Mouse (Mus musculus) A20 (cell line): Measurements from ENCODE around the gene Vma21-ps.
A peak's percentile ranks its signal among the peaks of the same experiment; 100 is the strongest.
"Not testable (repeated sequence)": the region's sequence is repeated elsewhere in the genome, so short reads cannot be mapped to it uniquely, and the experiment has no call there.

Experiments
- DNase-seq: peaks from one replicate; pipeline ENCODE4 v3.0.0-alpha.2; 2011; ENCODE audit warnings: low read depth, low spot score

The Vma21-ps gene

DNA sequence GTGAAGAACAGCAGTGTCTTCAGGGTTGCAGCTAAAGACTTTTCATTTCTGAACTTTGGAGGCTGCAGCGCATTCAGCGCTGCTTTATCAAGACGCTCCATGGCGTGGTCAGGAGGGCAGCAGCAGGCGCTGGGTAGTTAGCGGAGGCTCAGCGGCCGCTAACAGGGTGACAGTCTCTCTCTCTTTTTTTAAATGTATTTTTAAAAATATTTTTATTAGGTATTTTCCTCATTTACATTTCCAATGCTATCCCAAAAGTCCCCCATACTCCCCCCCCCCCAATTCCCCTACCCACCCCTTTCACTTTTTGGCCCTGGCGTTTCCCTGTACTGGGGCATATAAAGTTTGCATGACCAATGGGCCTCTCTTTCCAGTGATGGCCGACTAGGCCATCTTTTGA lies at the start of gene Vma21-ps:
Vma21-ps (minus strand) TSS at position 101 of the 400 bp plus-strand sequence.
- DNase-seq = not testable (repeated sequence)

DNA sequence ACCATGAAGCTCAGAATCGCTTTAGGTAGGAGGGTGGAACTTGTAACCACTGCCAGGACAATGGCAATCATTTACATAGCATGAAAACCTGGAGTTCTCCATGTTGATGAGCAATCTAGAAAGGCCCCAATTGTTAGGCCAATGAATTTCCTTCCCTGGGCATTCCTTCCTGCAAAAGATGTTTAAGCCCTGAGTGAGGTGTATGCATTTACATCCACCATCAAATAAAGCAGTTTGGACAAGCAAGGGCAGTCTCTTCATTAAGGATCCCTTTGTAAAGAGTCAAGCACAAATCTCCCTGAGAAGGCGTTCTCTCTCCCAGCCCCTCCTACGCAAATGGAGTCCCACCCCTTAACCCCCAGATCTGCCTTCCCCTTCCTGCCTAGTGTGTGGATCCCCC lies 46.0 kb upstream of the Vma21-ps start:
- DNase-seq = no peak

GRCm38 (mm10) chr4:52530636-52531035 lies 33.6 kb upstream of the Vma21-ps start:
- no peak for DNase-seq

DNA sequence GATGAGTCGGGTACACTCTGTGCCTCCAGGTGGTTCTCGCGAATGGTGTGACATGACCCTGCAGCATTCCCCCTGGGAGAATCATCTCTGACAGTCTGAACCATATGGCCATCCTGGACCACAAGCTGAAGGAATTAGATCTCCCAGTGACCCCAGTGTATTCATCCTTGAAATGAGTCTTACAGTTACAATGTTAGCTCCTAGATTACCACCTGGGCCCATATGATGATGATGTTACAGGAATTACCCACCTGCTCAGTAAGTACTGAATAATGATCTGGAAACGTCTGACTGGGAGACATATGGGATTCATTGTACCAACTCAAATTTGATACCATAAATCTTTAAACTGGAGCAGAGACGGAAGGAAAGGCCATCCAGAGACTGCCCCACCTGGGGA lies 29.4 kb upstream of the Vma21-ps start:
- no peak for DNase-seq

- no peak for DNase-seq
Measured at GRCm38 (mm10) chr4:52519301-52519700, 22.3 kb upstream of the Vma21-ps start.

DNA sequence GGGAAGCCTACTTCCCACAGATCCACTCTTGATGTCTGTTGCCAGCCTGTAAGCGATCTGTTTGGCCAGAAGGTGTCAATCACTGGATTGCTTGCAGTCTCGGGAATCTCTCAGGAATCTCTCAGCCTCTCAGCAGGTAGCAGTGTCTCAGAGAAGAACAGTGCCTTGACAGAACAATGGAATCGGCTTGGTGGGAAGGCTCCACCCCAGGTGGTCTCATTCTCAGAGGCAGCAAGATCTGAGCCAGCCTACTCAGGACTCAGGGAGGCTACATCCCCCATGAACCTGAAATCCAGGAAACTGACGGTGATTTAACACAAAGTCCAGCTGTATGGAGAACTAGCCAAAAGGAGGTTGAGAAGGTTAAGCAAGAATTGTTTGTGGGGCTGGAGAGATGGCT lies 20.5 kb upstream of the Vma21-ps start:
- DNase-seq = no peak

DNA sequence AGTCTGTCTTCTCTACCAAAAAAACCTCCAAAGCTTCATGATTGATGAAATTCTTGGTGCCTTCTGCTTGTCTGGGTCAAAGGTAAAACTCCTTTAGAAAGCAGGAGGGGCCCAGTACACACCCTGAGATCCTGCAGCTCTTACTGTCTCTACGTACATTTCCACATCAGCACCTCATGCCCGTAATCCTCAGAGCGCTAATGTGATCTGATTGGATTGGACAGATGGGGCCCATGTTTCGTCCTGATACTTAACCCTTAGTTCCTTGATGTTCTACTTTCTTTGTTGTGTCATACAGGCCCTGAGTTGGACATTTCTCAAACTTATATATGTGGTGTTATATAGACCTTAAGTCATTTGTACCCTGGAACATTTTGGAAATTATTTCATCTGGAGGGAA lies 9.6 kb downstream of the Vma21-ps start:
- DNase-seq = no peak

DNA sequence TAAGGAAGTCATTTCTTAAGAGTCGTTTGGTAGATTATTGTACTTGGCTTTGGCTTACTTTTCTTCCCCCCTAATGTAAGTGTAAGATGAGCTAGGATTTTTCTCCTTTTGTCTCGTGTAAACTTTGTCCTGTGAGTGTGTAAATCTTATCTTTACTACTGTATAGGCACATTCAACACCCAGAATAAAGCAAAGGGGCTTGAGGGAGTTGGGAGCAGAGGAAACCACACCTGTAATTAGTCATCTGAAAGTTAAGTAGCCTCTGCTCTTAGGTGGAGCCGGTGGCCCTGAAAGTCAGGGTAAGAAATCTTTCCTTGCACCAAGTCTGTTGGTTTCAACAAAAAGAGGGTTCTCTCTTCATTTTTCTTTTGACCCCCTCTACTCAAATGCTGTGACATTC lies 23.6 kb downstream of the Vma21-ps start:
- no peak for DNase-seq

- DNase-seq = no peak
Measured at GRCm38 (mm10) chr4:52461321-52461720, 35.7 kb downstream of the Vma21-ps start.

- peak; percentile 44 for DNase-seq
Measured at GRCm38 (mm10) chr4:52459726-52460125, 37.3 kb downstream of the Vma21-ps start.
